Mouse (Mus musculus) liver, embryonic 11.5 days (tissue): ENCODE data around the gene Rnf216. TPM values are rescaled to one million over a fixed set of nuclear protein-coding genes. Genes with fewer than 3 reads are reported as not detected.
A peak's percentile ranks its signal among the peaks of the same experiment; 100 is the strongest.

Source experiments
- ATAC-seq: fragments of 200-750 bp; cut with Nextera tagmentation; replicated peaks from 2 replicates; pipeline ENCODE4 v1.8.0; 2017; ENCODE audit warnings: moderate number of reproducible peaks, mild to moderate bottlenecking, moderate TSS enrichment, moderate library complexity; ENCODE audit not compliant: low FRiP score
- DNase-seq: peaks from one replicate; pipeline ENCODE4 v3.0.0-alpha.2; 2017; ENCODE audit warnings: low spot score
- H3K27ac ChIP-seq: fragments of 300-500 bp; sonication (generic); 2 replicates; pipeline ENCODE4 v1.5.1; 2014; ENCODE audit warnings: mild to moderate bottlenecking, low read depth, low read length, control low read depth
- H3K27me3 ChIP-seq: fragments of 300-500 bp; sonication (generic); replicated peaks from 2 replicates; pipeline ENCODE4 v1.6.1; 2014; ENCODE audit warnings: low read length, mixed read lengths; ENCODE audit not compliant: control insufficient read depth, insufficient read depth
- H3K36me3 ChIP-seq: fragments of 300-500 bp; sonication (generic); 2 replicates; pipeline ENCODE4 v1.6.1; 2014; ENCODE audit warnings: mild to moderate bottlenecking, low read length, moderate library complexity, mixed read lengths; ENCODE audit not compliant: control insufficient read depth, insufficient read depth
- H3K4me1 ChIP-seq: fragments of 300-500 bp; sonication (generic); replicated peaks from 2 replicates; pipeline ENCODE4 v1.6.1; 2014; ENCODE audit warnings: low read length, mixed read lengths; ENCODE audit not compliant: control insufficient read depth, insufficient read depth
- H3K4me2 ChIP-seq: fragments of 300-500 bp; sonication (generic); 2 replicates; pipeline ENCODE4 v1.6.1; 2014; ENCODE audit warnings: mild to moderate bottlenecking, control low read depth, moderate library complexity
- H3K4me3 ChIP-seq: fragments of 300-500 bp; sonication (generic); 2 replicates; pipeline ENCODE4 v1.5.1; 2014; ENCODE audit warnings: low read depth, low read length, control low read depth
- H3K9ac ChIP-seq: fragments of 300-500 bp; sonication (generic); 2 replicates; pipeline ENCODE4 v1.6.1; 2014; ENCODE audit warnings: low read depth, low read length, control low read depth
- H3K9me3 ChIP-seq: fragments of 300-500 bp; sonication (generic); 2 replicates; pipeline ENCODE4 v1.6.1; 2016; ENCODE audit warnings: low read length, inconsistent platforms, mixed read lengths; ENCODE audit not compliant: control insufficient read depth
- WGBS: fragments of 180-500 bp; shearing (Covaris S2); extraction: QIAGEN DNeasy Blood & Tissue Kit; methylation state at CpG from one replicate; pipeline ENCODE4 v1.1.7; 2014; 5-methylcytosine and 5-hydroxymethylcytosine counted together
- polyA plus RNA-seq: library from polyadenylated mRNA; unstranded; fragments of >200 nt; fragmentation: Nextera tagmentation; extraction: Ambion mirVana; gene quantifications from 2 replicates; pipeline ENCODE4 v1.2.1, GENCODE M21; 2014

Gene Rnf216
- polyA plus RNA-seq, 1 experiment from 2014 or later: 34.7 TPM

DNA sequence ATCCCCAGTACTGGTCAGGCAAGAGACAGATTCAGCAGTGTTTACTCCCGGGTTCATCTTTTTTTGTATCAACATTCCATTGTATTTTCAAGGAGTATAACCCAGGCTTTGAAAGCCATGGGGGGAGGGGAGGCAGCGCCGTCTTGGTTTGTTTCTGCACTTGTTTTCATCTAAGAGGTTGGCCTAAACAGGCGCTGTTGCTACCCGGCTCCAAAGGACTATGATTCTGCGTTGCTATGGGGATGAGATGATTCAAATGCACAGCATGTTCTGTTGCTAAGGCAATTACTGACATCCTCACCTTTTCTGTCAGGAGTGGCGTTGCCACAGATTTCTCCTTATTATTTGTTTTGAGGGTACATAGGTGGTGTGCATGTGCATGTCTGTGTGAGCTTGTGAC is 12.8 kb upstream of the Rnf216 start:
- Histone ChIP-seq H3K4me3 (no peak overlapping the region), H3K36me3 (no peaks in the 10 kb centered on the region), H3K27me3 (peaks cover 14% of the 10 kb centered on the region), H3K9ac (no peak overlapping the region), H3K27ac (no peak overlapping the region), H3K4me2 (no peak overlapping the region), H3K9me3 (peaks cover 5% of the 10 kb centered on the region; the same call in 1 of the 2 replicates), H3K4me1 (no peaks in the 10 kb centered on the region)
- WGBS: 70% methylated on average over 7 of the region's 7 CpGs
- ATAC-seq (no peak), DNase-seq (no peak)

- Histone ChIP-seq H3K4me1 (no peaks in the 10 kb centered on the region), H3K27ac (no peak overlapping the region), H3K9me3 (0 out of 2 replicates have a peak, but pooled peaks cover 2% of the 10 kb centered on the region), H3K4me2 (no peak overlapping the region), H3K36me3 (no peaks in the 10 kb centered on the region), H3K4me3 (no peak overlapping the region), H3K9ac (no peak overlapping the region), H3K27me3 (peaks cover 14% of the 10 kb centered on the region)
- WGBS: 82% methylated on average over 4 of the region's 4 CpGs
- no peak for ATAC-seq
- DNase-seq: no peak
Observed at GRCm38 (mm10) chr5:143124805-143125378, 12.1 kb upstream of the Rnf216 start.

GRCm38 (mm10) chr5:143122673-143123072 is 9.9 kb upstream of the Rnf216 start:
- no peak overlapping the region for H3K4me3 ChIP-seq
- H3K4me2 ChIP-seq: no peak overlapping the region
- DNase-seq: no peak
- no peak overlapping the region for H3K27ac ChIP-seq
- peaks cover 6% of the 10 kb centered on the region for H3K27me3 ChIP-seq
- no peak overlapping the region for H3K9ac ChIP-seq
- H3K9me3 ChIP-seq: no peaks in the 10 kb centered on the region
- H3K36me3 ChIP-seq: no peaks in the 10 kb centered on the region
- no peak for ATAC-seq
- WGBS: 29% methylated on average over 1 of the region's 1 CpGs
- no peaks in the 10 kb centered on the region for H3K4me1 ChIP-seq

GRCm38 (mm10) chr5:143122125-143122524 is 9.3 kb upstream of the Rnf216 start:
- Histone ChIP-seq H3K27ac (no peak overlapping the region), H3K36me3 (no peaks in the 10 kb centered on the region), H3K4me1 (no peaks in the 10 kb centered on the region), H3K27me3 (peaks cover 6% of the 10 kb centered on the region), H3K4me3 (no peak overlapping the region), H3K4me2 (no peak overlapping the region), H3K9ac (no peak overlapping the region), H3K9me3 (0 out of 2 replicates have a peak, but pooled peaks cover 2% of the 10 kb centered on the region)
- DNase-seq (no peak), ATAC-seq (no peak)
- 78% methylated on average over 8 of the region's 8 CpGs for WGBS

- no peak overlapping the region for H3K27ac ChIP-seq
- no peak overlapping the region for H3K4me3 ChIP-seq
- peaks cover 45% of the 10 kb centered on the region for H3K4me1 ChIP-seq
- H3K36me3 ChIP-seq: no peaks in the 10 kb centered on the region
- ATAC-seq (no peak), DNase-seq (no peak)
- no peaks in the 10 kb centered on the region for H3K27me3 ChIP-seq
- no peaks in the 10 kb centered on the region for H3K9me3 ChIP-seq
- 85% methylated on average over 3 of the region's 3 CpGs for WGBS
- no peak overlapping the region for H3K4me2 ChIP-seq
- no peak overlapping the region for H3K9ac ChIP-seq
Observed at GRCm38 (mm10) chr5:143106842-143107241, 6.0 kb downstream of the Rnf216 start.

DNA sequence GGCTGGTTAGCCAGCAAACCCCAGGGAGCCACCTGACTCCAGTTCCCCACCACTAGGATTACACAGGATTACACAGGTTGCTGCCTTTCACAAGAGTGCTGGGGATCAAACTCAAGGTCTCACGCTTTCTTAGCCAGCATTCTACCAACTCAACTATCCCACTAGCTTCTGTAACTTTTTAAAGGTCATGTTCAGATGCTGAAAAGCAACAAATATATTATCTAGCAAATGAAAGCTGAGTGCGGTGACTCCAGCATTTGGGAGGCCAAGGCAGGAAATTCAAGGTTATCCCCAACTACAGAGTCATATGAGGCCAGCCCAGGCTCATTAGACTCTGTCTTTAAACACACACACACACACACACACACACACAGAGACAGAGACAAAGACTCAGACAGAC is 9.6 kb downstream of the Rnf216 start:
- WGBS: 91% methylated on average over 2 of the region's 2 CpGs
- H3K4me2 ChIP-seq: no peak overlapping the region
- no peak for ATAC-seq
- H3K36me3 ChIP-seq: no peaks in the 10 kb centered on the region
- no peak for DNase-seq
- peaks cover 20% of the 10 kb centered on the region for H3K4me1 ChIP-seq
- no peak overlapping the region for H3K9ac ChIP-seq
- no peaks in the 10 kb centered on the region for H3K27me3 ChIP-seq
- no peak overlapping the region for H3K27ac ChIP-seq
- H3K9me3 ChIP-seq: no peaks in the 10 kb centered on the region
- H3K4me3 ChIP-seq: no peak overlapping the region

GRCm38 (mm10) chr5:143101626-143102025 is 11.2 kb downstream of the Rnf216 start:
- Histone ChIP-seq H3K4me3 (no peak overlapping the region), H3K27ac (no peak overlapping the region), H3K36me3 (no peaks in the 10 kb centered on the region), H3K9me3 (no peaks in the 10 kb centered on the region), H3K9ac (no peak overlapping the region), H3K27me3 (no peaks in the 10 kb centered on the region), H3K4me1 (peaks cover 11% of the 10 kb centered on the region), H3K4me2 (peak overlapping the region; percentile 4; the same call in 1 of the 2 replicates)
- DNase-seq (no peak), ATAC-seq (no peak)
- WGBS: 94% methylated on average over 1 of the region's 1 CpGs

DNA sequence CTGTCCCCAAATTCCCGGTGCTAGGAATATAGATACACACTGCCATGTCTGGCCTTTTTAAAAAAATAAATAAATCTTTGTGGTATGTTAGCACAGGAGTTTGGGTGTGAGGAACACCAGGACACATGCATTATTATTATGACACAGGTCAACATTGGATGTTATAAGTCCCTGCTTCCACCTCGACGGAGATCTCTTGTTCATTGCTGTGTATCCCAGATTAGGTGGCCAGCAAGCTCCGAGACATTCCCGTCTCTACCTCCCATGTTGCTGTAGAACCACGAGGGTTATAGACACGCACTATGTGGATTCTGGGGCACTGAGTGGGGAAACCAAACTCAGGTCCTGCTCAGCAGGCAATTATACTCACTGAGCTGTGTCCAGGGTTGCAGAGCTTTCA is 17.5 kb downstream of the Rnf216 start:
- Histone ChIP-seq H3K4me3 (no peak overlapping the region), H3K36me3 (peaks cover 10% of the 10 kb centered on the region; the same call in 1 of the 2 replicates), H3K9me3 (no peaks in the 10 kb centered on the region), H3K4me1 (no peaks in the 10 kb centered on the region; the same call in 1 of the 2 replicates), H3K27me3 (no peaks in the 10 kb centered on the region), H3K27ac (no peak overlapping the region), H3K4me2 (no peak overlapping the region), H3K9ac (no peak overlapping the region)
- no peak for ATAC-seq
- DNase-seq: no peak
- 90% methylated on average over 7 of the region's 7 CpGs for WGBS

DNA sequence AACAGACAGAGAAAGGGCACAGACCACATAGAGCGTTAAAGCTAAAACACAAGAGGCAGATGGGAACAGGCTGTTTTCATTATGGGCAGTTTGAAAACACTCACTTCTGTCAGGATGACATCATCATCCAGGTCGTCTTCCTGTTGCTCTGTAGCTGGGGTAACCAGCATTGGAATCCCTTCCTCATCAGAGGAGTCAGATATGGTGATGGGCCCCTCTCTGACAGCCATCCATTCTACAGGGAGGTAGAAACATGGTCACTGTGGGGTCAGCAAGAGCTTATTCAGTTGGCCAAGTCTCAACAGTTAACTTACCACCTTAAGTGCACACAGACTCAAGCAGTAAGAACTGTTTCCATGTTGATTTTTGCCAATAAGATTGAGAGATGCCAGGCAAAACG is 19.9 kb downstream of the Rnf216 start:
- no peaks in the 10 kb centered on the region for H3K9me3 ChIP-seq
- no peak for DNase-seq
- no peak overlapping the region for H3K4me2 ChIP-seq
- H3K4me3 ChIP-seq: no peak overlapping the region
- no peaks in the 10 kb centered on the region for H3K27me3 ChIP-seq
- H3K9ac ChIP-seq: no peak overlapping the region
- 62% methylated on average over 3 of the region's 3 CpGs for WGBS
- no peak for ATAC-seq
- peaks cover 17% of the 10 kb centered on the region; the same call in 1 of the 2 replicates for H3K36me3 ChIP-seq
- no peaks in the 10 kb centered on the region for H3K4me1 ChIP-seq
- H3K27ac ChIP-seq: no peak overlapping the region
